Mouse (Mus musculus) embryonic facial prominence, embryonic 10.5 days (tissue): ENCODE measurements around the gene Casr. TPM values are rescaled to one million over a fixed set of nuclear protein-coding genes. Genes with fewer than 3 reads are reported as not detected.

Experiments
- DNase-seq: peaks from one replicate; pipeline ENCODE4 v3.0.0-alpha.2; 2017; ENCODE audit warnings: low spot score
- H3K27ac ChIP-seq: fragments of 300-500 bp; sonication (generic); replicated peaks from 2 replicates; pipeline ENCODE4 v1.5.1; 2016; ENCODE audit warnings: mild to moderate bottlenecking
- H3K27me3 ChIP-seq: fragments of 300-500 bp; sonication (generic); replicated peaks from 2 replicates; pipeline ENCODE4 v1.6.1; 2016; ENCODE audit warnings: low read depth, mild to moderate bottlenecking; ENCODE audit not compliant: poor library complexity, severe bottlenecking
- H3K36me3 ChIP-seq: fragments of 300-500 bp; sonication (generic); replicated peaks from 2 replicates; pipeline ENCODE4 v1.6.1; 2016; ENCODE audit warnings: mild to moderate bottlenecking, moderate library complexity
- H3K4me1 ChIP-seq: fragments of 300-500 bp; sonication (generic); 2 replicates; pipeline ENCODE4 v1.6.1; 2016
- H3K4me3 ChIP-seq: fragments of 300-500 bp; sonication (generic); 2 replicates; pipeline ENCODE4 v1.5.1; 2016; ENCODE audit warnings: mild to moderate bottlenecking, moderate library complexity
- H3K9me3 ChIP-seq: fragments of 300-500 bp; sonication (generic); 2 replicates; pipeline ENCODE4 v1.6.1; 2016; ENCODE audit warnings: mild to moderate bottlenecking
- WGBS: fragments of 180-500 bp; shearing (Covaris S2); methylation state at CpG from one replicate; pipeline ENCODE4 v1.1.7; 2016; 5-methylcytosine and 5-hydroxymethylcytosine counted together
- polyA plus RNA-seq: library from polyadenylated mRNA; unstranded; fragments of >200 nt; fragmentation: Nextera tagmentation; extraction: Ambion mirVana; gene quantifications from 2 replicates; pipeline ENCODE4 v1.2.1, GENCODE M21; 2016

The Casr gene
- polyA plus RNA-seq, 1 experiment from 2014 or later: 0.26 TPM

DNA sequence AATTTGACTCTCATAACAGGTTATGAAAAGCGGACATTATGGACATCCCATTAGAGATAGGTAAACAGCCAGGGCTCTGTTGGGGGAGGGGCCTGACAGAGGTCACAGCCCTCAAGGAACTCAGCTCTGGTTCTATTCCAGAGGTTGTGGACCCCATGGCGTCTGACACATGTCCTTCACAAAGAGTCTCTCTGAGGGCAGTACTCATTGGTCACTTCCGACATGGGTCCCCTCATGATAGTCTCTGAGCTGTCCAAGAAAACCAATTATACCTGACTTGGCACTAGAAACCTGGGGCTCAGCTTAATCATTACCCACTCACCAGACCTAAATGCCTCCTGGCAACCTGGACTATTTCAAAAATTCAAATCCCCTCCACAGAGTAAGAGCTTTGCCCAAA, 18.9 kb downstream of the Casr start:
- Histone ChIP-seq H3K4me1 (no peaks in the 10 kb centered on the region), H3K36me3 (no peaks in the 10 kb centered on the region), H3K4me3 (no peak overlapping the region), H3K27me3 (no peaks in the 10 kb centered on the region), H3K9me3 (no peaks in the 10 kb centered on the region), H3K27ac (no peak overlapping the region)
- DNase-seq: no peak
- 83% methylated on average over 3 of the region's 3 CpGs for WGBS

DNA sequence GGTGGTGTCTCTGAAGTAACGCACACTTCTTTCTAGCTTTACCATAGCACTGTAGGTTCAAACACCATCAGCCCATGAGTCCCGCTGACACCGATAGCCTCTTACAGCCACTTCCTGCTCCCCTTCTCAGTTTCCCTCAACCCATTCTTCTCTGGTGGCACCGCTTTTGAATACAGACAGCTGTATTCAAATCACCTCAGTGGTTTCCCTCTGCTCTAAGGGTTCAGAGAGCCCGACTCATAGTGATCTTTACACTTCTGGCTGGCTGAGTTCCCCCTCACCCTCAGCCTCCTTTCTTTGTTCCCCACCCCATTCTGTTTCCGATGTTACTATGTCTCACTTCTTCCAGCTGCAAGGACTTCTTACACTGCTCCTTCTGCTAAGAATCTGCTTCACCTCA, 21.1 kb downstream of the Casr start:
- WGBS: 71% methylated on average over 6 of the region's 6 CpGs

DNA sequence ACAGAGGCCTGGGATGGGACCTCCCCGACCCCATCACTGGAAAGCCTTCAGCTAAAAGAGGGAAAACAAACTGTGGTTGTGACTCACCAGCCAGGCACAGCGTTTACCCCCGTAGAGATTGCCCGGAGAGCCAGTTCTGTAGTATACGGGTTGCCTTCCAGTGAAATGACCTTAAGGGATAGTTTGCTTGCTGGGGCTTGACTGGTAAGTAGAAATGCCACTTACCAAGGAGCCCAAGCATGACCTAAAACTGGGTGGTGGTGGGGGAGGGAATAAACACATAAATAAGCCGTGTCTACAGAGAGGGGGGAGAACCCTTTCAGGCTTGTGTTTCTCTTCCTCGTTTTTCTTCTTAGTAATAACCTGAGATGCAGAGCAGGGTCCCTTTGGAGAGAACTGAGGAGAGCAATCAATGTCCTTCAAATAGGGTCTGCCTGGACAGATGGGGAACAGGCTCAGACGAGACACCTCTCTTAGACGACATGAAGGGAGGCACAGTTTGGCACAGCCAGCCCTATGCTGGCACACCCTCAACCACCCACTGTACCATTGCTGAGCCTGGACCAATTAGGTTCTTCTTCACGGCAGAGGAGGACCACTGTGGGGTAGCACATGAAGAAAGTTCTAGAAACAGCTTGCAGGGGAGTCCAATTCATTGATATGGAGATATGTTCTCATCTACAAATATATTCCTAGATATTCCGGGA, 28.8 kb downstream of the Casr start:
- DNase-seq: no peak
- Histone ChIP-seq H3K9me3 (no peaks in the 10 kb centered on the region), H3K36me3 (no peaks in the 10 kb centered on the region), H3K27me3 (no peaks in the 10 kb centered on the region), H3K4me1 (peaks cover 18% of the 10 kb centered on the region), H3K4me3 (no peak overlapping the region), H3K27ac (no peak overlapping the region)
- WGBS: 74% methylated on average over 11 of the region's 11 CpGs

More for the DNA sequence above, 21.1 kb downstream of the Casr start:
- H3K27me3 ChIP-seq: no peaks in the 10 kb centered on the region
- no peaks in the 10 kb centered on the region for H3K9me3 ChIP-seq
- H3K27ac ChIP-seq: no peak overlapping the region
- no peak for DNase-seq
- no peak overlapping the region for H3K4me3 ChIP-seq
- no peaks in the 10 kb centered on the region for H3K4me1 ChIP-seq
- H3K36me3 ChIP-seq: no peaks in the 10 kb centered on the region

DNA sequence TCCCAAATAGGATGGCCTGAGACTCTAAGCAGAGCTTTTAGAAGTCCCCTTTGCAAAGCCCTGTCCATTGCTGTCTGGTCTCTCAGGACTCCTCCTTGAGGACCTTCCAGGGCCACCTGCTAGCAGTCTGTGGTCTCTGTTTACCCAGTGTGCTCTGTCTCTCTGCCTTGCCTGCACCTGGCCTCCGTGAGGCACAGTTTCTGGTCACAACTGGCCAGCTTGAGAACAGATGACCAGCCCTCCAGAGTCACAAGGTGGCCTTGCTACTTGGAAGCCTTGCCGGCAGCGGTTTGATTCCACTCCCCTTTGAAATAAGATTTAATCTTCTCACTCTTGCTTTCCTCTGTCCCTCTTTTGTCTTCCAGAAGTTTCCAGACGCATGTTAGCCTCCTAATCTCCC, 29.9 kb downstream of the Casr start:
- no peak for DNase-seq
- WGBS: 52% methylated on average over 4 of the region's 4 CpGs
- Histone ChIP-seq H3K4me3 (no peak overlapping the region), H3K27me3 (no peaks in the 10 kb centered on the region), H3K36me3 (no peaks in the 10 kb centered on the region), H3K4me1 (peaks cover 18% of the 10 kb centered on the region), H3K9me3 (no peaks in the 10 kb centered on the region), H3K27ac (peak overlapping the region; percentile 40; the same call in 1 of the 2 replicates)

DNA sequence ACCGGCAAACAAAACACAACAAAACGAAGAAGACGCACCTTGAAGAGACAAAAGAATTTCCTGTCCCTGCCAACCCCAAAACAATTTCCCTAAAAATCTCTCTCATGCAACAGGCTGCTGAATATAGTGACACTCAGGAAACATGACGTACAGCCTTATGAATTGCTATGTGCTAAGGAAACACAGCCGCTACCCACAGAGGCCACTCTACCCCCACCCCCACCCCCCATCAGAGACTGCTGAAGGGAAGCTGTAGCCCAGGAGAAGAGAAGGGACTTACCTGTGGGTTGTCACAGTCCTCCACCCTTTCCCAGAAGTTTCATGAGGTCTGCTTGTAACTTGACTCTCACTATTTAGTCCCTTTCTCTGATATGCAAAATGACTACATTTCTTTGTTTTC, 30.3 kb downstream of the Casr start:
- DNase-seq: no peak
- H3K36me3 ChIP-seq: no peaks in the 10 kb centered on the region
- 75% methylated on average over 5 of the region's 5 CpGs for WGBS

DNA sequence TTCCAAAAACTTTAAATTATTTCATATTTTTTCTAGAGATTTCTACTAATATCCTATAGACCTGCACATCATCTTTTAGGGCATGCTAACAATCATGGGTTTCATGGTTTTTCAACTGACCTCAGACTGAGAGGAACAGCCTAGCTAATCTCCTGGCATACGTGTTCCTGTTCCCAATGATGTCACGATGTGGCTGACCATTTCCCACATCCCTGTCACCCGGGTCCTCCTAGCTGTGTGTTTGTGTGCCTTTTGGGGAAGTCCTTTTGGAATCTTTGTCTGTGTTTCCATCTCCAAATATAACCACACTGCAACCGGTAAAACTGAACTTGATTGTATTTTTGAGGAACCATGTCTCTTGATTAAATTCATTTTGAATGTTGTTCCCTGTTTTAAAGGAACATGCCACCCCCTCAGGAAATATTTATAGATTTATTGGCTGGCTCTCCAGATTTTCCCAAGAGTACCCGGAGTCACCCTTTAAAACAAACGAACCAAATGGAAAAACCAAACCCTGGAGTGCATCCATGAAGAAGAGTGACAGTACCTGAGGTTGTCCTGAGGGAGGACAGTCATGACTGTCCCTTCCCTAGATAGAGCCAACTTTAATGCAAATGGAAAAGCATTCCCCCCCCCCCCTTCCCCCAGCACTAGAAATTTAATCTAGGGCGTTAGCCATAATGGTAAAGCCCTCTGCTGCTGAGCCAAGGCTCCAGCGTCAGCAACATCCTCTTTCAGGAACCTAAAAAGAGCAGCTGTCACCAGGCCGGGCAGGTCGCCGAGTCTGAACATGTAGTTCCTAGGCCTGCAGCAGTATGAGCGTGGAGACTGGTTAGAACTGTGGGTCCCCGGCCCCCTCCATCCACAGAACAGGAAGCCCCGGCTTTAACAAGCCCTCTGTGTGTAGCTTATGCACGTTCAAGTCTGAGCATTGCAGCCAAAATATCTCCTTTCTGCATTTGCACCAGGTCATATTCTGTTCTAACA, 31.1 kb downstream of the Casr start:
- no peak for DNase-seq
- 72% methylated on average over 15 of the region's 15 CpGs for WGBS

More for the DNA sequence above, 30.3 kb downstream of the Casr start:
- Histone ChIP-seq H3K27me3 (no peaks in the 10 kb centered on the region), H3K4me1 (peaks cover 18% of the 10 kb centered on the region), H3K4me3 (no peak overlapping the region), H3K9me3 (no peaks in the 10 kb centered on the region), H3K27ac (no peak overlapping the region)

DNA sequence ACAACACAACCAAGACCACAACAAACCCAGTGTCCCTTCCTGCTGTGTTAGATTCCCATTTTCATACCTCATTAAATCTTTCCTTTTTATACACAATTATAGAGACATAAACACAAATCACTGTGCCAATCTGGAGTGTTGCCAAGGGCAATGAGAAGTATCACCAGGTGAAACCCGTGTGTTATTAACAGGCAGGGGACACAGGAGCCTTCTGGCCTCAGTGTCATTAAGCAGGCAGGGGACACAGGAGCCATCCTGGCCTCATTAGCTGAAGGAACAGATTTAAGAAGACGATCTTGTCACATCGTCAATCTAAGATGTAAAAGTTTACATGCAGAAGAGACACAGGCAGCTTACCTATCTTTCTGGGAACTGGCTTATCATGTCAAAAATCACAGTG, 33.1 kb downstream of the Casr start:
- Histone ChIP-seq H3K4me1 (peaks cover 18% of the 10 kb centered on the region), H3K27me3 (no peaks in the 10 kb centered on the region), H3K27ac (no peak overlapping the region), H3K36me3 (no peaks in the 10 kb centered on the region), H3K4me3 (no peak overlapping the region), H3K9me3 (no peaks in the 10 kb centered on the region)
- DNase-seq: no peak
- 82% methylated on average over 3 of the region's 3 CpGs for WGBS

More for the DNA sequence above, 31.1 kb downstream of the Casr start:
- Histone ChIP-seq H3K27me3 (no peaks in the 10 kb centered on the region), H3K9me3 (no peaks in the 10 kb centered on the region), H3K4me1 (peaks cover 18% of the 10 kb centered on the region), H3K4me3 (no peak overlapping the region), H3K27ac (no peak overlapping the region), H3K36me3 (no peaks in the 10 kb centered on the region)

DNA sequence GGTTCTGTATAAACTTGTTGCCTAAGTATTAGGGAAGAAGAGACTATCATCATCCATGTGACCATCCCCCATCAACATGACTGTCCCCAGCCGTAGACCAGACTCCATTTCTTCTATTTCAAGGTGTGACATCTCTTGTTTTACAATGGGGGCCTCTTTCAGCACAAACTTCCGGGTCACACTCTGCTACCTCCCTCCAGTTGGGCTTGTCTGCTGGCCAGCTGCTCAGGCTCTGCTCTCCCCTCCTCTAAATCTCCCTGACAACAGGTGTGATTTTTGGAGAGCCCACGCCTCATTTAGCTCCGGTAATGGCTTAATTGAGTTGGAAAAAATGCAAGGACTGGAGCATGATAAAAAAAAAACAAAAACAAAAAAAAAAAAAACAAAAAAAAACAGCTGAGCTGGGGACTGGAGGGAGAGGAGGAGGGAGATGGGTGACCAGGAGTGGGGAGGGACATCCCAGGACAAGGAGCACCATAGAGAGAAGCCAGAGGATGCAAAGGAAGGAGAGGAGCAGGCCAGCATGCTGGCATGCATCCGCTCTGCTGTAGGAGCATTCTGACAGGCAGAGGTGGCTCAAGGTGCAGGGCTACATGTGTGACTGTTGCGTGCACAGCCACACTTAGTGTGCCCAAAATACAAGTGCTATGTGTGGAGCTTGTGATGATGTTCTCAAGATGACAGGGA, 35.2 kb downstream of the Casr start:
- no peak for DNase-seq
- H3K27ac ChIP-seq: no peak overlapping the region
- H3K9me3 ChIP-seq: no peaks in the 10 kb centered on the region
- H3K4me1 ChIP-seq: peaks cover 6% of the 10 kb centered on the region; the same call in 1 of the 2 replicates
- no peaks in the 10 kb centered on the region for H3K27me3 ChIP-seq
- WGBS: 70% methylated on average over 6 of the region's 6 CpGs
- H3K36me3 ChIP-seq: no peaks in the 10 kb centered on the region
- H3K4me3 ChIP-seq: no peak overlapping the region

DNA sequence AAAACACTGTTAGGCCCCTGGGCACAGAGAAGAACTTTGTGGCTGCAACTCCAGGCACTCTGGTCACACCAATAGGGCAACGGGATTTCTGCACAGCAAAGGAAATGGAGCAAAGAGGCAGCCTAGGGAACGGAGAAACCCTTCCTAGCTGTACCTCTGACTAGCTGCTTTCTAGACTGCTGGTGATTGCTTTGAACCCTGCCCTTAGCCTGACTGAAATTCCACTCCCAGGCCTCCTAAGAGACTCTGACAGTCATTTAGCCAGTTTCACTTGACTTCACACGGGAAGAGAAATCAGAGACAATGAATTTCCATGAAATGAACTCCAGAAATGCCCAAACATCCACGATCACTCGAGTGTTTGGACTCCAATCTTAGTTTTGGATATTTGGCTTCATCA, 38.8 kb downstream of the Casr start:
- H3K4me1 ChIP-seq: no peaks in the 10 kb centered on the region
- H3K4me3 ChIP-seq: no peak overlapping the region
- H3K36me3 ChIP-seq: no peaks in the 10 kb centered on the region
- no peak for DNase-seq
- no peaks in the 10 kb centered on the region for H3K9me3 ChIP-seq
- H3K27ac ChIP-seq: no peak overlapping the region
- H3K27me3 ChIP-seq: no peaks in the 10 kb centered on the region
- 74% methylated on average over 5 of the region's 5 CpGs for WGBS

DNA sequence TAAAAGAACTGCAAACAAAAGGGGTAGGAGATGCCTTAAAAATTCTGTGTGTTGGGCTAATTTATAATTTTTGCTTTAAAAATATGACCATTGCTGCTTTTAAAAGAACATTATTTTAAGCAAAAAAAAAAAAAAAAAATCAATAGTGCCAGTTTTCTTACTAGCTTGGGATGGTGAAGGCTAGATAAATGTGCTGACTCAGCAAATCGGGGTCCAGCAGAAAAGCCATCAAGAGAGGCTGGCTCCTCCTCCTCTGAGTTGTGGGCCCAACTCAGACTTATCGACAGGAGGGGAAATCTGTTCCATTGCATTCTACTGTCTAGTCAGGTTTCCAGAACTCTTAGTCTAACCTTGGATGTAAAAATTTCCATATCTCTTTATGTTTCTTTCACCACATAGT, 45.6 kb downstream of the Casr start:
- H3K4me1 ChIP-seq: no peaks in the 10 kb centered on the region
- WGBS: 79% methylated on average over 2 of the region's 2 CpGs
- no peak for DNase-seq
- no peaks in the 10 kb centered on the region for H3K36me3 ChIP-seq
- H3K27me3 ChIP-seq: no peaks in the 10 kb centered on the region
- no peak overlapping the region for H3K27ac ChIP-seq
- H3K4me3 ChIP-seq: no peak overlapping the region
- H3K9me3 ChIP-seq: no peaks in the 10 kb centered on the region

DNA sequence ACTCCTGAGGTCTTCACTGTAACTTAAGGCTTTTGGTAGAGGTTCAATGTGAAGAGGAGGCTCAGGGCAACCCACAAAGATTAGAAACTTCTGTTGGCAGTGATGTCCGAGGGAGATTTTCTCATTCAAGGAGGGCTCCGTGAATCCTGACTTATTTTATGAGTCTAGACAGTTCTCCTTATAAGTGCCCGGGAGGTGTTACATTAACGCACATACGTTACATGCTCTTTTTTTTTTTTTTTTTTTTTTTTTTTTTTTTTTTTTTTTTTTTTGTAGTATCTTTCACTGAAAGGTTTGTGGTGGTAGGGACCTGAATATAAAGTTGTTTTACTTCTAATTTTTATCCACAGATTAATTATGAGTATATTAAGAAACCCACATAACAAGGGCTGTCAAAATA, 54.6 kb downstream of the Casr start:
- 92% methylated on average over 5 of the region's 5 CpGs for WGBS
- H3K36me3 ChIP-seq: no peaks in the 10 kb centered on the region
- H3K9me3 ChIP-seq: no peaks in the 10 kb centered on the region
- H3K4me1 ChIP-seq: no peaks in the 10 kb centered on the region
- H3K27ac ChIP-seq: no peak overlapping the region
- H3K4me3 ChIP-seq: no peak overlapping the region
- H3K27me3 ChIP-seq: no peaks in the 10 kb centered on the region
- DNase-seq: no peak

DNA sequence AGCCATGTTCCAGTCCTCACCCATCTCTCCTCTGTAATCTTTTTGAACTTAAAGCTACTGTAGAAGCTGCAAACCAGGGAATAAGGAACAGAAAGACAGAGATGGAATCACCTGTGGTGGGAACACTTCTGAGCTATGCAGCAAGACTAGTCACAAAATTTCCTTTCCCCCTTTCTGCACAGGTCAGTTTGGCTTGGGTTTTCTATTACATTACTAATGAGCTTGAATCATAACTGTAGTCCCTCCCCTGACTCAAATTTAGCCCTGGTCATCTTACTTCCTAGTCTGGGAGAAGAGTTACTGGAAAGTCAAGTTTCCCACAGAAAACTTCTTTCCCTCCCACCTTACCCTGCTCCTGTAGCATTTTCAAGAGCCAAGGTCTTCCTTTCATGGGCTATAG, 55.1 kb downstream of the Casr start:
- no peak for DNase-seq
- Histone ChIP-seq H3K9me3 (no peaks in the 10 kb centered on the region), H3K4me1 (no peaks in the 10 kb centered on the region), H3K27me3 (no peaks in the 10 kb centered on the region), H3K36me3 (no peaks in the 10 kb centered on the region), H3K27ac (no peak overlapping the region), H3K4me3 (no peak overlapping the region)
